Mouse (Mus musculus) adrenal gland, postnatal 4 days (tissue): ENCODE measurements around the gene Gabra2. TPM values are rescaled to one million over a fixed set of nuclear protein-coding genes. Genes with fewer than 3 reads are reported as not detected.

Experiments
- DNase-seq, 2 experiments: peaks; one replicate each; pipeline ENCODE4 v3.0.0; 2021 to 2022; ENCODE audit warnings: low spot score in 2 of 2, mixed read lengths in 2 of 2
- long read RNA-seq, 2 experiments: library from polyadenylated mRNA; stranded (forward); transcript quantifications; one replicate each; pipeline ENCODE4 v2.0.0; 2021
- total RNA-seq, 2 experiments: library from RNA; stranded (reverse); gene quantifications; 2 replicates each; pipeline ENCODE4 v1.2.3; 2021

Gabra2 gene
- under 1 TPM; 0.31 to 0.37 TPM for total RNA-seq
- long read RNA-seq, experiment 1: 0 reads
- long read RNA-seq, experiment 2: 0 reads

GRCm38 (mm10) chr5:71095725-71096607, at the start of gene Gabra2:
TSS of gene Gabra2 (minus strand) at chr5:71095849.
- peak; percentile 2 to 3 for DNase-seq

GRCm38 (mm10) chr5:71136691-71137090, 41.0 kb upstream of the Gabra2 start:
- no peak for DNase-seq

- DNase-seq: no peak
Observed at GRCm38 (mm10) chr5:71135840-71136239, 40.2 kb upstream of the Gabra2 start.

GRCm38 (mm10) chr5:71127721-71128120, 32.1 kb upstream of the Gabra2 start:
- DNase-seq: no peak

GRCm38 (mm10) chr5:71115216-71115615, 19.6 kb upstream of the Gabra2 start:
- no peak for DNase-seq

GRCm38 (mm10) chr5:71095180-71095579, 469 bp downstream of the Gabra2 start:
- peak in 1 of 2 experiments; percentile 4 for DNase-seq

GRCm38 (mm10) chr5:71094776-71095175, 873 bp downstream of the Gabra2 start:
- no peak for DNase-seq

GRCm38 (mm10) chr5:71093807-71094206, 1.8 kb downstream of the Gabra2 start:
- no peak for DNase-seq

- DNase-seq: no peak
Observed at GRCm38 (mm10) chr5:71092475-71092874, 3.2 kb downstream of the Gabra2 start.

GRCm38 (mm10) chr5:71091926-71092325, 3.7 kb downstream of the Gabra2 start:
- no peak for DNase-seq

GRCm38 (mm10) chr5:71078861-71079260, 16.8 kb downstream of the Gabra2 start:
- no peak for DNase-seq

GRCm38 (mm10) chr5:71061696-71062095, 34.0 kb downstream of the Gabra2 start:
- DNase-seq: no peak

GRCm38 (mm10) chr5:71058047-71058446, 37.6 kb downstream of the Gabra2 start:
- no peak for DNase-seq

- DNase-seq: no peak
Observed at GRCm38 (mm10) chr5:71037352-71037751, 58.3 kb downstream of the Gabra2 start.

- DNase-seq: no peak
Observed at GRCm38 (mm10) chr5:71025956-71026355, 69.7 kb downstream of the Gabra2 start.

- no peak for DNase-seq
Observed at GRCm38 (mm10) chr5:71011751-71012150, 83.9 kb downstream of the Gabra2 start.

- DNase-seq: no peak
Observed at GRCm38 (mm10) chr5:71011271-71011670, 84.4 kb downstream of the Gabra2 start.

GRCm38 (mm10) chr5:71010797-71011196, 84.9 kb downstream of the Gabra2 start:
- DNase-seq: no peak

GRCm38 (mm10) chr5:70995617-70996325, 99.9 kb downstream of the Gabra2 start:
- DNase-seq: no peak

- no peak for DNase-seq
Observed at GRCm38 (mm10) chr5:70993281-70993680, 102.4 kb downstream of the Gabra2 start.

GRCm38 (mm10) chr5:70990891-70991290, 104.8 kb downstream of the Gabra2 start:
- DNase-seq: no peak
